Mouse (Mus musculus): ENCODE measurements at regions not wholly inside any gene's neighbourhood (a gene's known extent, or its start where the extent isn't known, plus 50 kb on each side); places are given as distances from the start of the nearest gene placed in this dataset.
A peak's percentile ranks its signal among the peaks of the same experiment; 100 is the strongest.

DNA sequence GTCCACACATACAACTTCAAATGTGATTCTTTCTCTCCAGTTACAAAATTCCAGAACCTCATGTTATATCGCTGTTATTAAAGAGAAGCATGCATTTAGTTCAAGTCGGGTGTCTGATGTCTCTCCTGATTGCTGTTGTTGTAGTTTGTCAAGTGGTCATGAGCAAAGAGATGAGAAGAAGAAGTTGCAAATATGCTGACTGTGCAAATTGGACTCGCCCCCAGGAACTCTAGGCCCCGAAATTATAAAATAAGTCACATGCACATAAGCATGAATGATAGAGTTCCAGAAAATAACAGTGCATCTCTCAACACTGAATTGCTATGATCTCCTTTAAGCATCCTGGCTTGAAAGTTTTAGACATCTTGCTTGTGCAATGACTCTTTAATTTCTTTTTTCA lies 53.3 kb downstream of the Kif2b start:
- 83% methylated on average over 4 of the region's 4 CpGs for WGBS
- no peak overlapping the region for H3K27ac ChIP-seq (ENCODE audit: low read depth)
- no peaks in the 10 kb centered on the region for H3K27me3 ChIP-seq (ENCODE audit: insufficient read depth, low read length)
- H3K9me3 ChIP-seq (ENCODE audit: low read depth, low read length), result no peaks in the 10 kb centered on the region
- no peak for TF ChIP-seq CTCF (IDR thresholded peaks at IDR 0.05; ENCODE audit: low read depth)
- ATAC-seq (ENCODE audit: insufficient read depth) (no peak), DNase-seq (no peak)
- no peaks in the 10 kb centered on the region for H3K36me3 ChIP-seq (ENCODE audit: insufficient read depth)
- no peaks in the 10 kb centered on the region for H3K4me1 ChIP-seq (ENCODE audit: insufficient read depth)
- no peak overlapping the region for H3K9ac ChIP-seq
- H3K4me2 ChIP-seq, result no peak overlapping the region
- H3K4me3 ChIP-seq (ENCODE audit: low read depth, low read length), result no peak overlapping the region

DNA sequence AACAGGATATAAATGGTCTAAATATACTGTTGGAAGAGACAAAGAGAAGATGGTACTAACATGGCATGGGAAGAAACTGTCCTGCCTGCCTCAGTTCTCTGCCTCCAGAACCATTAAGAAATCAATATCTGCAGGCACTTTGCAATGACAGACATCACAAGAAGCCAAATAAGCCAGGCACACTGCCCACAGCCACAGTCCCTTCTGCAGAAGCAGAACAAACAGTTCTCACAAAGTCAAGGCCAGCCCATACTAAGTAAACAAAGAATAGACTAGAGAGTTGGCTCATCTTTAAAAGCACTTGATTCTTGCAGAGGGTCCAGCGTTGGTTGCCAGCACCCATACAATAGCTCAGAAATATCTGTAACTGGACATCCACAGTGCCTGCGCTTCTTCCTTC lies 98.1 kb downstream of the Kif2b start:
- H3K27ac ChIP-seq (ENCODE audit: low read depth), result no peak overlapping the region
- WGBS, result 86% methylated on average over 2 of the region's 2 CpGs
- no peaks in the 10 kb centered on the region for H3K27me3 ChIP-seq (ENCODE audit: insufficient read depth, low read length)
- H3K9me3 ChIP-seq (ENCODE audit: low read depth, low read length), result no peaks in the 10 kb centered on the region
- no peak for DNase-seq
- TF ChIP-seq CTCF (IDR thresholded peaks at IDR 0.05; ENCODE audit: low read depth), result no peak
- no peak for ATAC-seq (ENCODE audit: insufficient read depth)
- H3K4me2 ChIP-seq, result no peak overlapping the region
- no peaks in the 10 kb centered on the region for H3K4me1 ChIP-seq (ENCODE audit: insufficient read depth)
- no peaks in the 10 kb centered on the region for H3K36me3 ChIP-seq (ENCODE audit: insufficient read depth)
- no peak overlapping the region for H3K9ac ChIP-seq
- no peak overlapping the region for H3K4me3 ChIP-seq (ENCODE audit: low read depth, low read length)

DNA sequence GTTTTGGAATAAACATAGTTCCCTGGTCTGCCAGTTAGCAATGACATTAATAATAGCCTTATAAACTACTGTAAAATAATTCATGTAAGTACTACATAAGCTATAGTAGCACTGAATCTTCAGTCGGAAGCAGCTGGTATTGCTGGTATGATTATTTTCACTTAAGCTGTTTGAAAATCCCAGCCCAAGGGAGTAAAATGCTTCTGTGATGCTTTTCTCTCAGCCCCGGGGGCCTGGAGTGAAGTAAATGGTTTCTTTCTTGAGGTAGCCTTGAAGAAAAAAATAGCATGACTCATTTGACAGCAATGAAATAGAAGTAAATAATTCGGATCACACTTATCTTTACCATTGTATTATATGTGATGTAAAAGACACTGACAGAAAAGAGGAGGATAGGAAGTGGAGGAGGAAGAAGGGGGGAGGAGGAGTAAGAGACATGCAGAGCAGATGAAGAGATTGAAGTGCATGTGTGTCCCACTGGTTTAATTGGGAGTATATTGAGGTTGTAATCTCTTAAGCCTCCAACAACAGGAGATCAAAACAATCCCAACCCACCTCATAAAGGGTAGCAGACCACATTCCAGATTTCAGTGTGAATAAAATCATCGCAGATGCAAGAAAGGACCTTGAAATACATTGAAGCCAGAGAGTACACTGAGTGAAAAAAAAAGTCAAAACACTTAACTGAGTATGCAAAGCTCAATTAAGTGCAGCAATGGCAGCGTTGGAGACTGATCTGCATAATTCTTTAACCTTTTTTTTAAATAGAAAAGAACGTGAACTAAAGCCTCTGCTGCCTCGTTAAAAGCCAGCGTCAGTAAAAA lies 113.6 kb downstream of the Kif2b start:
- 64% methylated on average over 8 of the region's 8 CpGs for WGBS
- no peaks in the 10 kb centered on the region for H3K4me1 ChIP-seq (ENCODE audit: insufficient read depth)
- no peaks in the 10 kb centered on the region for H3K36me3 ChIP-seq (ENCODE audit: insufficient read depth)
- no peak overlapping the region for H3K4me3 ChIP-seq (ENCODE audit: low read depth, low read length)
- H3K27me3 ChIP-seq (ENCODE audit: insufficient read depth, low read length), result no peaks in the 10 kb centered on the region
- no peak overlapping the region for H3K4me2 ChIP-seq
- H3K9ac ChIP-seq, result no peak overlapping the region
- ATAC-seq (ENCODE audit: insufficient read depth) (no peak), DNase-seq (no peak)
- H3K9me3 ChIP-seq (ENCODE audit: low read depth, low read length), result no peaks in the 10 kb centered on the region
- TF ChIP-seq CTCF (IDR thresholded peaks at IDR 0.05; ENCODE audit: low read depth), result no peak
- H3K27ac ChIP-seq (ENCODE audit: low read depth), result no peak overlapping the region

DNA sequence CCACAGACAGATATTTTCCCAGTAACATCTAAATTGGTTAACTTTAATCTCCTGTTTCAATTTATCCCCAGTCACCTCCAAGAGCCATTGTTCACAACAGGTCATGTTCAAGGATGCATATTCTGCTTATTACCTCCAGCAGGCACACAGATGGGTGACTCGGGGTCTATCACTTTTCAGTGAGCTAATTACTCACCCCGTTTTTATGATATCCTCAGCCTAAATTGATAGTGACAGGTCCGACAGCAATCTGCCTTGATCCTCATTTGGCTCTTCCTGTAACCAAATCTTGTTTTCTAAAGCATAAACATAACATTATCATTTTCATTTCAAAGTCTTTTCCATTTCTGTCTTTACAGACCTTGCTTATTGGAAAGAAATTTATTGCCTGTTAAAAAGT lies 115.4 kb downstream of the Kif2b start:
- Histone ChIP-seq H3K9ac (no peak overlapping the region), H3K4me3 (ENCODE audit: low read depth, low read length) (no peak overlapping the region), H3K36me3 (ENCODE audit: insufficient read depth) (no peaks in the 10 kb centered on the region), H3K27ac (ENCODE audit: low read depth) (no peak overlapping the region), H3K4me2 (no peak overlapping the region), H3K9me3 (ENCODE audit: low read depth, low read length) (no peaks in the 10 kb centered on the region), H3K4me1 (ENCODE audit: insufficient read depth) (no peaks in the 10 kb centered on the region), H3K27me3 (ENCODE audit: insufficient read depth, low read length) (no peaks in the 10 kb centered on the region)
- no peak for TF ChIP-seq CTCF (IDR thresholded peaks at IDR 0.05; ENCODE audit: low read depth)
- WGBS, result 46% methylated on average over 3 of the region's 3 CpGs
- DNase-seq, result no peak
- ATAC-seq (ENCODE audit: insufficient read depth), result no peak

DNA sequence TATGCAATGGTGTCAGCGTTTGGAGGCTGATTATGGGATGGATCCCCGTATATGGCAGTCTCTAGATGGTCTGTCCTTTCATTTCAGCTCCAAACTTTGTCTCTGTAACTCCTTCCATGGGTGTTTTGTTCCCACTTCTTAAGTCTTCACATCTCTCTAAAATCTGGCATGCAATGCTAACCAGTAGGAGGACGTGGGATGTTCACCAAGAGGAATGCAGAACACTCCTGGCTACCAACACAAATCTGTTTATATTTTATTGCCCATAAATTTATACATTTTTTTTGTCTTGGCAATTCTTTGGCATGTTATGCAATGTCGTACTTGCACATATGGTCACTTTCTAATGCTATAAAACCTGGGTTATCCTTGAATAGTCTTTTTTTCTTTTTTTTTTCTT lies 135.0 kb downstream of the Kif2b start:
- H3K27ac ChIP-seq (ENCODE audit: low read depth), result no peak overlapping the region
- no peak for ATAC-seq (ENCODE audit: insufficient read depth)
- H3K9me3 ChIP-seq (ENCODE audit: low read depth, low read length), result no peaks in the 10 kb centered on the region
- H3K4me3 ChIP-seq (ENCODE audit: low read depth, low read length), result no peak overlapping the region
- H3K36me3 ChIP-seq (ENCODE audit: insufficient read depth), result no peaks in the 10 kb centered on the region
- H3K9ac ChIP-seq, result no peak overlapping the region
- no peak for DNase-seq
- no peak overlapping the region for H3K4me2 ChIP-seq
- WGBS, result 66% methylated on average over 4 of the region's 4 CpGs
- H3K27me3 ChIP-seq (ENCODE audit: insufficient read depth, low read length), result no peaks in the 10 kb centered on the region
- no peak for TF ChIP-seq CTCF (IDR thresholded peaks at IDR 0.05; ENCODE audit: low read depth)
- no peaks in the 10 kb centered on the region for H3K4me1 ChIP-seq (ENCODE audit: insufficient read depth)

DNA sequence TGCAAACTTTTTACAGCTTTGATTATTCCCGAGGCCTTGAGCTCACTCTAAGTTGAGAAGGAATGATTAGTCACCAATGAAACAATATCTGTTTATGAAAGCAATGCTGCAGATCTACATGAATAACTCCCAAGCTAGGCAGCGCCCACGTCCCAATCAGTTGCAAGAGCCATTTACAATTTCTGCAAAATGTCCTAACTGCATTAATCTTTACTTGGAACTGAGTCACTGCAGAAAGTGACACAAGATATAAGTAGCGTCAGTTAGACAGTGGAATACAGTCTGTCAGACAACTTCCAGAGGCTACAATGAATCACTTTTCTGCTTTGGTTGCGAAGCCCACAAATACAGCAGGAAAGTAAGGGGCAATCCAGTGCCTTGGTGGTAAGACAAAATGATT lies 145.2 kb downstream of the Kif2b start:
- no peaks in the 10 kb centered on the region for H3K4me1 ChIP-seq (ENCODE audit: insufficient read depth)
- no peak for TF ChIP-seq CTCF (IDR thresholded peaks at IDR 0.05; ENCODE audit: low read depth)
- no peak overlapping the region for H3K4me3 ChIP-seq (ENCODE audit: low read depth, low read length)
- no peak overlapping the region for H3K4me2 ChIP-seq
- no peak overlapping the region for H3K27ac ChIP-seq (ENCODE audit: low read depth)
- ATAC-seq (ENCODE audit: insufficient read depth) (no peak), DNase-seq (no peak)
- H3K27me3 ChIP-seq (ENCODE audit: insufficient read depth, low read length), result no peaks in the 10 kb centered on the region
- H3K36me3 ChIP-seq (ENCODE audit: insufficient read depth), result no peaks in the 10 kb centered on the region
- H3K9me3 ChIP-seq (ENCODE audit: low read depth, low read length), result no peaks in the 10 kb centered on the region
- 72% methylated on average over 5 of the region's 5 CpGs for WGBS
- no peak overlapping the region for H3K9ac ChIP-seq

DNA sequence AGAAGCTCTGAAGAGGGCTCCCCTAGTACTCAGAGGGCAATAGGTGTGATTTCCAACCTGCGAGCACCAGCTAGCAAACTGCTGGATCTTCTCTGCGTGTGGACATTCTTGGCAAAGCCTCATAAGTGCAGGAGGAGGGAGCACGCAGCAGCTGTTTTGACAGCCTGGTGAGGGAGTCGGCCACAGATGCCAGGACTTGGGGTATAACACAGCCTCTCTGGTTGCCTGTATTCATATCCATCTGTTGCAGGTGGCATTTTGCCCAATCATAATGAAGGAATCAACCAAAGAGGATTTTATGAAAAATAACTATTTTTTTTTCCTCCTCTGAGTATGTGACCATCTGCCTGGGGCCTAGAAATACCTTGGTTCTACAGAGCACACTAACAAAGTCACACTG lies 150.6 kb downstream of the Kif2b start:
- WGBS, result 66% methylated on average over 4 of the region's 4 CpGs
- ATAC-seq (ENCODE audit: insufficient read depth) (no peak), DNase-seq (peak; percentile 1)
- Histone ChIP-seq H3K4me1 (ENCODE audit: insufficient read depth) (no peaks in the 10 kb centered on the region), H3K9me3 (ENCODE audit: low read depth, low read length) (no peaks in the 10 kb centered on the region), H3K9ac (no peak overlapping the region), H3K4me3 (ENCODE audit: low read depth, low read length) (no peak overlapping the region), H3K4me2 (no peak overlapping the region), H3K27me3 (ENCODE audit: insufficient read depth, low read length) (no peaks in the 10 kb centered on the region), H3K27ac (ENCODE audit: low read depth) (no peak overlapping the region), H3K36me3 (ENCODE audit: insufficient read depth) (no peaks in the 10 kb centered on the region)
- no peak for TF ChIP-seq CTCF (IDR thresholded peaks at IDR 0.05; ENCODE audit: low read depth)

Data from lung, embryonic 14.5 days (tissue).